Mouse (Mus musculus): ENCODE measurements around the gene Ank3. TPM values are rescaled to one million over a fixed set of nuclear protein-coding genes. Genes with fewer than 3 reads are reported as not detected.

Gene Ank3
- polyA plus RNA-seq, 1 experiment from 2014 or later = 24.5 TPM

DNA sequence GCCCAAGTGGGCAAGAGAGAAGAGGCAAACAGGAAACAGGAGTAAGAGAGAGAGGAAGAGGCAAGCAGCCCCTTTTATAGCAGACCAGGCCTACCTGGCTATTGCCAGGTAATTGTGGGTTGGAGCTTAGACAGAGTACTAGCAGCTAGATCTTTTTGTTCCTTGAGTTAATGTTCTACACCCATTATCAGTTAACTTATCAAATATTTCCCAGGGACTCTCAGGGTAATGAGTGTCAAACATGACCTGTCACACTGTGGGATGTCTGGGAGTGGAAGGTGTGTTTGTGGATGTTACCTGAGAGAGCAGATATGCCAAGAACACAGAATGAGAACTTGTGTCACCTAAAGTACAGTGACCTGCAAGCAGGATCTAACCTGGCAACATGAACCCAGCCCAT is 274.0 kb downstream of the Ank3 start:
- DNase-seq (ENCODE audit: low spot score) = no peak
- TF ChIP-seq CTCF (IDR thresholded peaks at IDR 0.05) = no peak
- TF ChIP-seq EP300 (IDR thresholded peaks at IDR 0.05) = no peak
- H3K27me3 ChIP-seq (replicated peaks; ENCODE audit: insufficient read depth, low read length) = no peaks in the 10 kb centered on the region

DNA sequence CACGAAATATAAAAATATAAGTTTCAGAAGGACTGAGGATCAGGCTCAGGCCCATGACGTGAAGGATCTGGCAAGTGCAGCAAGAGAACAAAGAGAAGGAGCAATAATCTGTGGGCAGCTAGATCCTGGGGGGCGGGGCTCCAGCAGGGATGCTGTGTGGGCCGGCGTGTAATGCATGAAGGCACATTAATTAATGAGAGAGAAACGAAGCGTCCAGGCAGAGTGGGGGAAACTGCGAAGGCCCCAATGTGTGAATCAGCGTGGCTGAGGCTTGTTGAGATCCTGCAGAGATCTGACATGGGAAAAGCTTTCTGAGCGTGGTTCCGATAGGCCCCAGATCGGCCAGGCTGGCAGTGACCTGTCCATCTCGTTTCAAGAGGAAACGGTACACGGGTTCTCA is 279.7 kb downstream of the Ank3 start:
- Histone ChIP-seq H3K4me2 (replicated peaks; ENCODE audit: low read depth, low read length) (no peak overlapping the region), H3K36me3 (ENCODE audit: insufficient read depth, low read length) (no peaks in the 10 kb centered on the region), H3K4me1 (ENCODE audit: insufficient read depth, low read depth, low read length) (no peaks in the 10 kb centered on the region), H3K27me3 (replicated peaks; ENCODE audit: insufficient read depth, low read length) (no peaks in the 10 kb centered on the region), H3K9me3 (ENCODE audit: low read length) (no peaks in the 10 kb centered on the region), H3K27ac (ENCODE audit: low read length) (no peak overlapping the region), H3K9ac (replicated peaks; ENCODE audit: low read depth) (no peak overlapping the region), H3K4me3 (ENCODE audit: low read depth, low read length) (no peak overlapping the region)
- 77% methylated on average over 15 of the region's 15 CpGs for WGBS
- TF ChIP-seq EP300 (IDR thresholded peaks at IDR 0.05) (no peak), CTCF (IDR thresholded peaks at IDR 0.05) (no peak)
- no peak for DNase-seq (ENCODE audit: low spot score)
- no peak for ATAC-seq

More for the DNA sequence above, 274.0 kb downstream of the Ank3 start:
- Histone ChIP-seq H3K36me3 (ENCODE audit: insufficient read depth, low read length) (no peaks in the 10 kb centered on the region), H3K4me3 (ENCODE audit: low read depth, low read length) (no peak overlapping the region), H3K4me1 (ENCODE audit: insufficient read depth, low read depth, low read length) (no peaks in the 10 kb centered on the region), H3K9ac (replicated peaks; ENCODE audit: low read depth) (no peak overlapping the region), H3K9me3 (ENCODE audit: low read length) (no peaks in the 10 kb centered on the region), H3K27ac (ENCODE audit: low read length) (no peak overlapping the region), H3K4me2 (replicated peaks; ENCODE audit: low read depth, low read length) (no peak overlapping the region)
- ATAC-seq = no peak

DNA sequence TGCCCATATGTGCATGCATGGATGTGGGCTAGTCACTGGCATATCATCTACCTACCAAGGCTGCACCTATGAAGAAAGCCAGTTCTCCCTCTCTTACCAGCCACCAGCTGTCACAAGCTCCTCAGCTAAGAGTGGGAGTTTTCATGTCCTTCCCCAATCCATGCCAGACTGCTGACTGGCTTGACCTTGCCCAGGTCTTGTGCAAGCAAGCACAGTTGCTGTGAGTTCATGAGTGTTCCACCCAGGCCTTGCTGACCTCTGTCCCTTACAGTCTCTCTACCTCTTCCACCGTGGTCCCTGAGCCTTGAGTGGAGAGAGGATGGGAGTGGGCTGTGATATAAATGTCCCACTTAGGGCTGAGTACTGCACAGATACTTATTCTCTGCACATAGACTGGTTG is 287.8 kb downstream of the Ank3 start:
- no peak for ATAC-seq
- H3K27me3 ChIP-seq (replicated peaks; ENCODE audit: insufficient read depth, low read length) = no peaks in the 10 kb centered on the region
- no peaks in the 10 kb centered on the region for H3K9me3 ChIP-seq (ENCODE audit: low read length)
- no peak overlapping the region for H3K27ac ChIP-seq (ENCODE audit: low read length)
- DNase-seq (ENCODE audit: low spot score) = no peak
- no peaks in the 10 kb centered on the region for H3K36me3 ChIP-seq (ENCODE audit: insufficient read depth, low read length)
- 57% methylated on average over 1 of the region's 1 CpGs for WGBS
- no peak overlapping the region for H3K4me3 ChIP-seq (ENCODE audit: low read depth, low read length)
- no peak overlapping the region for H3K4me2 ChIP-seq (replicated peaks; ENCODE audit: low read depth, low read length)
- H3K9ac ChIP-seq (replicated peaks; ENCODE audit: low read depth) = no peak overlapping the region
- H3K4me1 ChIP-seq (ENCODE audit: insufficient read depth, low read depth, low read length) = no peaks in the 10 kb centered on the region
- TF ChIP-seq CTCF (IDR thresholded peaks at IDR 0.05) = no peak

DNA sequence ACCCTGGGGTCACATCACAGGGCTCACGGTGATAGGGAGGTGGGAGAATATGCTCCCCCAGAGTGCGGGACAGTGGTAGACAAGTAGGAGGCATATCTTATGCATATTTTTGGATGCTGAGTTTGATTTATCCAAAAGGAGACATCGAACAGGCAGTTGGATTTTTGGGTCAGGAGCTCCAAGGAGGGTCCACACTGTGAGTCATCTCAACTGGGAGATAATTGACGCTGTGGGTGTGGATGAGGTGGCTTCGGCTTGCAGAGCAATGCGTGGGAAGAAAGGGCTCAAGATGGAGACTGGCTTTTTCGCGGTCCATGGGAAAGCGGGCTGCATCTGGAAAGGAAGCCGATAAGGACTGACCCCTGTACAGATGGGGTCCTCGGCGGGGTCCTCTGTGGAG is 290.5 kb downstream of the Ank3 start:
- TF ChIP-seq EP300 (IDR thresholded peaks at IDR 0.05) (no peak), CTCF (IDR thresholded peaks at IDR 0.05) (no peak)
- WGBS = 86% methylated on average over 12 of the region's 12 CpGs
- H3K9ac ChIP-seq (replicated peaks; ENCODE audit: low read depth) = no peak overlapping the region
- DNase-seq (ENCODE audit: low spot score) (no peak), ATAC-seq (no peak)
- no peak overlapping the region for H3K4me3 ChIP-seq (ENCODE audit: low read depth, low read length)
- H3K9me3 ChIP-seq (ENCODE audit: low read length) = no peaks in the 10 kb centered on the region
- H3K36me3 ChIP-seq (ENCODE audit: insufficient read depth, low read length) = no peaks in the 10 kb centered on the region
- H3K4me1 ChIP-seq (ENCODE audit: insufficient read depth, low read depth, low read length) = no peaks in the 10 kb centered on the region
- H3K27me3 ChIP-seq (replicated peaks; ENCODE audit: insufficient read depth, low read length) = no peaks in the 10 kb centered on the region
- no peak overlapping the region for H3K27ac ChIP-seq (ENCODE audit: low read length)
- H3K4me2 ChIP-seq (replicated peaks; ENCODE audit: low read depth, low read length) = no peak overlapping the region

DNA sequence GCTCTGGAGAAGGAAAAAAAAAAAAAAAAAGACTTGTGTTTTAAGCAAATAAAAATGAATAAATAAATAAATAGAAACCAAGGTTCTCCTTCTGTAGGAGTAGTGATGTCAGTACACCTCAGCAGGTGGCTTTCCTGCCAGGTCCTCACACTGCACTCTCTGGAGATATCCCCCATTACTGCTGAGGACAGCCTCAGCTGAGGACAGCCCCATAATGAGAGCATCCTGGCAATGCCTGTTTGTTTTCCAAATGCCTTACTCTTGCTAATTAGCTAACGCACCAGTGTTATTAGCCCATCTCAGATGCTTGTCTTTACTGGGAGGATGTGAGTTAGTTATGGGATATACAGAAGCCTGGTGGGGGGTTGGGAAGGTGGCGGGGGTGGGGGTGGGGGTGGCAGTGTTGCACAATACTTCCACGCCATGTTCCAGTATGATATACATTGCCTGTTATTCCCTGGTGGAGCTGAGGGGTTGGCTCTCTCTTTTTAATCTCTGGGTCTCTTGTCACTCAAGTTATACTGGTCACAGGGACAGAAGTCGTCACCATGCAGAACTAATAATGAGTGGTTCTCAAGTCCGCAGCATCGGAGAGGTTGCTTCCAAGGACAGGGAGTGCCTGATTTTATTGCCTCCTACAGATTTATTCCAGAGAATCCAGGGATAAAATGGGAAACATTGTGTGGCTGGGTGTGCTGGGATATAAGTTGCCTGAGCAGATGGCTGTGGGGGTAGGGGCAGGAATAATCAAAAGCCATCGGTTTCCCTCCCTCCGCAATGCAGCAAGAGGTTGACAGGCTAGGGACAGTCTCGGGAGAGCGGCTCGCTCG is 291.8 kb downstream of the Ank3 start:
- H3K27ac ChIP-seq (ENCODE audit: low read length) = no peak overlapping the region
- H3K4me2 ChIP-seq (replicated peaks; ENCODE audit: low read depth, low read length) = no peak overlapping the region
- TF ChIP-seq CTCF (IDR thresholded peaks at IDR 0.05) = no peak
- no peak for TF ChIP-seq EP300 (IDR thresholded peaks at IDR 0.05)
- no peaks in the 10 kb centered on the region for H3K27me3 ChIP-seq (replicated peaks; ENCODE audit: insufficient read depth, low read length)
- no peaks in the 10 kb centered on the region for H3K9me3 ChIP-seq (ENCODE audit: low read length)
- no peaks in the 10 kb centered on the region for H3K4me1 ChIP-seq (ENCODE audit: insufficient read depth, low read depth, low read length)
- DNase-seq (ENCODE audit: low spot score) (no peak), ATAC-seq (no peak)
- no peak overlapping the region for H3K9ac ChIP-seq (replicated peaks; ENCODE audit: low read depth)
- 22% methylated on average over 12 of the region's 12 CpGs for WGBS
- no peak overlapping the region for H3K4me3 ChIP-seq (ENCODE audit: low read depth, low read length)
- H3K36me3 ChIP-seq (ENCODE audit: insufficient read depth, low read length) = no peaks in the 10 kb centered on the region

DNA sequence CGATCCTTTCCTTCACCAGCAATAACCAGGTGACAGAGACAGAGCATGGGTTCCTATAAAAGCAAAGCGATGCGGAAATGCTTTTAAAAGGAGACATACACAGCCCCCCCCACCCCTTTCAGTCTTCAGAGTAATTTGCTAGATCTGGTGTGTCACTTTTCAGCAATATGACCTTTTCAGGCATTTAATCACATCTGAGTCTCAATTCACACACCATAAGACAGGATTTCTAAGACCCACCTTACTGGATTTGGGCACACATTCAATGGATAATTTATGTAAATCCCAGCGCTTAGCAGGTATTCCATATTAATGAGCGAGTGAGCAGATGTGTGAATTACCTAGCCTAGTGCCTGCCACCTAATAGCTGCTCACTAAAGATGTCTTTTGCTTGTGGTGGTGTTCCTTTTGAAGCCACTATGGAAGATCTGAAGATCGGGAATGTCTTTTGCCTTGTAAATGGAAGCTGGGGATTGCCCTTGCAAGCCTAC is 292.4 kb downstream of the Ank3 start:
- Histone ChIP-seq H3K4me1 (ENCODE audit: insufficient read depth, low read depth, low read length) (no peaks in the 10 kb centered on the region), H3K4me3 (ENCODE audit: low read depth, low read length) (no peak overlapping the region), H3K36me3 (ENCODE audit: insufficient read depth, low read length) (no peaks in the 10 kb centered on the region), H3K27me3 (replicated peaks; ENCODE audit: insufficient read depth, low read length) (no peaks in the 10 kb centered on the region), H3K4me2 (replicated peaks; ENCODE audit: low read depth, low read length) (no peak overlapping the region), H3K9ac (replicated peaks; ENCODE audit: low read depth) (no peak overlapping the region), H3K27ac (ENCODE audit: low read length) (no peak overlapping the region), H3K9me3 (ENCODE audit: low read length) (no peaks in the 10 kb centered on the region)
- WGBS = 30% methylated on average over 6 of the region's 6 CpGs
- ATAC-seq = no peak
- no peak for DNase-seq (ENCODE audit: low spot score)
- TF ChIP-seq EP300 (IDR thresholded peaks at IDR 0.05) (no peak), CTCF (IDR thresholded peaks at IDR 0.05) (no peak)

Measured in lung, postnatal 0 days (tissue).